Mouse (Mus musculus): Measurements from ENCODE around the gene Matn3. TPM values are rescaled to one million over a fixed set of nuclear protein-coding genes. Genes with fewer than 3 reads are reported as not detected.
A peak's percentile ranks its signal among the peaks of the same experiment; 100 is the strongest.

Gene Matn3
- 5.2 and 5.4 TPM in 2 replicates for polyA plus RNA-seq (2016; fragmentation: Nextera tagmentation; extraction: Ambion mirVana)

GRCm38 (mm10) chr12:8947714-8948464 lies at the start of gene Matn3:
Matn3 (plus strand) TSS chr12:8947929.
- Histone ChIP-seq H3K36me3 (no peaks in the 10 kb centered on the region), H3K9me3 (replicated peaks) (no peaks in the 10 kb centered on the region), H3K4me3 (peak within 1 kb of the TSS; percentile 74), H3K27me3 (ENCODE audit: low read depth, poor library complexity, severe bottlenecking) (peaks cover 15% of the 10 kb centered on the region), H3K27ac (peak within 1 kb of the TSS; percentile 86), H3K4me1 (peaks cover 24% of the 10 kb centered on the region)
- WGBS: under 1% methylated on average over 42 of the region's 42 CpGs
- DNase-seq (ENCODE audit: low spot score): peak; percentile 88

- no peaks in the 10 kb centered on the region for H3K27me3 ChIP-seq (ENCODE audit: low read depth, poor library complexity, severe bottlenecking)
- H3K27ac ChIP-seq: peak overlapping the region; percentile 69; the same call in 1 of the 2 replicates
- no peaks in the 10 kb centered on the region for H3K9me3 ChIP-seq (replicated peaks)
- H3K4me1 ChIP-seq: peaks cover 52% of the 10 kb centered on the region
- 82% methylated on average over 19 of the region's 19 CpGs for WGBS
- H3K36me3 ChIP-seq: no peaks in the 10 kb centered on the region
- DNase-seq (ENCODE audit: low spot score): no peak
- H3K4me3 ChIP-seq: no peak overlapping the region
Measured at GRCm38 (mm10) chr12:8898879-8899785, 48.6 kb upstream of the Matn3 start.

DNA sequence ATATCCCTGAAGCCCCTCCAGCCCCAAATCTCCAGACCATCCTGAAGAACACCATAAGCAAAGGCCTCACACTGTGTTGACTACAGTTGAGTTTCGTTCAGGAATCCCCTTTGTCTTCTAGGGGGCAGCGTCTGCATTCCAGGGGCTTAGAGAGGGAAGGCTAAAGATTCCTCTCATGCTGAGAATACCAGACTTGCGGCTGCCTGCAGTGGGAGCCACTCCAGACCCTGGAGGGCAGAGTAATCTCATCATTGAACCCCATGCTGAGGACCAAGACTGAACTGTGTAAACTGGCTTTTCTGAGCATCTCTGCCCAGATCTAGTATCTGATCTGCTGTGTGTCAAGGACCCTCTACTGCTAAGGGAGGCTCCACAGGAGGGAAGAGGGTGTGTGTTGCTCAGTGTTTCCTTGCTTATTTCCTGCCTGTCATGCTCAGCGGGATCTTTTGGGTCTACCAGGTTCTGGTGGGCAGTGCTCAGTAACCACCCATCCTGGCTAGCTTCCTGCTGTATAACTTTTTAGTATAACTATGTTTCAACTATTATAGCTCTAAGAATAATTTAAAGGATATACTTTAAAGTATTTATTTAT lies 47.5 kb upstream of the Matn3 start:
- 35% methylated on average over 4 of the region's 4 CpGs for WGBS
- H3K27ac ChIP-seq: peak overlapping the region; percentile 69; the same call in 1 of the 2 replicates
- H3K36me3 ChIP-seq: no peaks in the 10 kb centered on the region
- no peaks in the 10 kb centered on the region for H3K27me3 ChIP-seq (ENCODE audit: low read depth, poor library complexity, severe bottlenecking)
- no peak for DNase-seq (ENCODE audit: low spot score)
- H3K9me3 ChIP-seq (replicated peaks): no peaks in the 10 kb centered on the region
- peaks cover 51% of the 10 kb centered on the region for H3K4me1 ChIP-seq
- H3K4me3 ChIP-seq: no peak overlapping the region

DNA sequence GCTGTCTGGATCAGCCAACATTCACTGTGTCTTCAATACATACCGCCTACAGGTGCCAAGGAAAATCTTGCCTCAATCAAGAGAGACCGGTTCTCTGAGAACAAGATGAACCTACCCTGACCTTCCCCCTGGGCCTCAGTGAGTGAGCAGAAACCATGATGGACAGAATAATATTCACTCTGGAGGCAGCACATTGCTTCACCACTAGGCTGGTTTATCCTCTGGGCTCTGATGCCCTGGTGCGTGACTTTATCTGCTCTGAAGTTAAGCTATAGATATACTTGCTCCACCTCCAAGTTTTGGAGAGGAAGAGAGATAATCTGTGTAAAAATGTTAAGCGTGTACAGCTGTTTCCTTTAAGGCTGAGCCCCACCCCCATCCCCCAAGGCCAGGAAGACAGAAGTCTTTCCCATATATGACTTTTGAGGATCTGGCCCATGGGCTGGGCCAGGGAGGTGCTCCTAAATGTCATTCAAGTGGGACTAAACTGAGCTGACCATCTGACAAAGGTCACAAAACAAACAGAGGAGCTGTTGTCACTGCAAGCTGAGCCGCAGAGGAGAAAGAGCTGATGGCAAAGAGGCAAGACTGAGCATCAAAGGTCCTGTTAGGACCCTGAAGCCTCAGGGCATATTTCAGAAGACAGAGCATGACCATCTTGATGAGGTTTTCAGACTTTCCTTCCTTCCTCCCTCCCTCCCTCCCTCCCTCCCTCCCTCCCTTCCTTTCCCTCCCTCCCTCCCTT lies 46.6 kb upstream of the Matn3 start:
- peak overlapping the region; percentile 82 for H3K27ac ChIP-seq
- DNase-seq (ENCODE audit: low spot score): no peak

GRCm38 (mm10) chr12:8901934-8902333 lies 45.8 kb upstream of the Matn3 start:
- WGBS: 6% methylated on average over 2 of the region's 2 CpGs
- H3K36me3 ChIP-seq: no peaks in the 10 kb centered on the region
- H3K4me1 ChIP-seq: peaks cover 46% of the 10 kb centered on the region
- DNase-seq (ENCODE audit: low spot score): no peak
- H3K4me3 ChIP-seq: no peak overlapping the region
- peak overlapping the region; percentile 82 for H3K27ac ChIP-seq
- no peaks in the 10 kb centered on the region for H3K27me3 ChIP-seq (ENCODE audit: low read depth, poor library complexity, severe bottlenecking)
- no peaks in the 10 kb centered on the region for H3K9me3 ChIP-seq (replicated peaks)

More for the DNA sequence above, 46.6 kb upstream of the Matn3 start:
- no peaks in the 10 kb centered on the region for H3K27me3 ChIP-seq (ENCODE audit: low read depth, poor library complexity, severe bottlenecking)
- H3K4me3 ChIP-seq: no peak overlapping the region
- WGBS: 31% methylated on average over 5 of the region's 5 CpGs
- H3K36me3 ChIP-seq: no peaks in the 10 kb centered on the region
- no peaks in the 10 kb centered on the region for H3K9me3 ChIP-seq (replicated peaks)
- H3K4me1 ChIP-seq: peaks cover 51% of the 10 kb centered on the region

DNA sequence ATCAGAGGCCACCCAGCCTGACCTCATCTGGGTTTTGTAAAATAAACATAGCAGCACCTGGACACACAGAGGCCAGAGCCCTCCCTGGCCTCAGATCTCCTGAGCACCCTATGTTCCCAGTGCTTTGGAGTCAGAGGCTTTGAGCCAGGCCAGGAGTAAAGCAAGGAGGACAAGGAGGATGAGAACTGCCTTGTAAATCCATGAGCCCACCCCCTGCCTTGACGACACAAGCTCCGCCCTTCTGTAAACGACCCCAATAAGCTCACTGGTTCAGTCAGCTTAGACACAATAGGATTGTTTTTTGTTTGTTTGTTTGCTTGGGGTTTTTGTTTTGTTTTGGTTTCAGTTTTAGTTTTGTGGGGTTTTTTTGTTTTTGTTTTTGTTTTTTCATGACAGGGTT lies 45.2 kb upstream of the Matn3 start:
- DNase-seq (ENCODE audit: low spot score): no peak
- no peaks in the 10 kb centered on the region for H3K27me3 ChIP-seq (ENCODE audit: low read depth, poor library complexity, severe bottlenecking)
- H3K36me3 ChIP-seq: no peaks in the 10 kb centered on the region
- peak overlapping the region; percentile 7; the same call in 1 of the 2 replicates for H3K4me3 ChIP-seq
- peaks cover 41% of the 10 kb centered on the region for H3K4me1 ChIP-seq
- peak overlapping the region; percentile 82 for H3K27ac ChIP-seq
- no peaks in the 10 kb centered on the region for H3K9me3 ChIP-seq (replicated peaks)
- 24% methylated on average over 3 of the region's 3 CpGs for WGBS

- 22% methylated on average over 16 of the region's 16 CpGs for WGBS
- Histone ChIP-seq H3K36me3 (no peaks in the 10 kb centered on the region), H3K4me3 (0 out of 2 replicates have a peak overlapping the region, but pooled peaks have one; percentile 15), H3K9me3 (replicated peaks) (no peaks in the 10 kb centered on the region), H3K27me3 (ENCODE audit: low read depth, poor library complexity, severe bottlenecking) (no peaks in the 10 kb centered on the region), H3K27ac (peak overlapping the region; percentile 88), H3K4me1 (peaks cover 44% of the 10 kb centered on the region)
- DNase-seq (ENCODE audit: low spot score): peak; percentile 73
Measured at GRCm38 (mm10) chr12:8912860-8913685, 34.7 kb upstream of the Matn3 start.

DNA sequence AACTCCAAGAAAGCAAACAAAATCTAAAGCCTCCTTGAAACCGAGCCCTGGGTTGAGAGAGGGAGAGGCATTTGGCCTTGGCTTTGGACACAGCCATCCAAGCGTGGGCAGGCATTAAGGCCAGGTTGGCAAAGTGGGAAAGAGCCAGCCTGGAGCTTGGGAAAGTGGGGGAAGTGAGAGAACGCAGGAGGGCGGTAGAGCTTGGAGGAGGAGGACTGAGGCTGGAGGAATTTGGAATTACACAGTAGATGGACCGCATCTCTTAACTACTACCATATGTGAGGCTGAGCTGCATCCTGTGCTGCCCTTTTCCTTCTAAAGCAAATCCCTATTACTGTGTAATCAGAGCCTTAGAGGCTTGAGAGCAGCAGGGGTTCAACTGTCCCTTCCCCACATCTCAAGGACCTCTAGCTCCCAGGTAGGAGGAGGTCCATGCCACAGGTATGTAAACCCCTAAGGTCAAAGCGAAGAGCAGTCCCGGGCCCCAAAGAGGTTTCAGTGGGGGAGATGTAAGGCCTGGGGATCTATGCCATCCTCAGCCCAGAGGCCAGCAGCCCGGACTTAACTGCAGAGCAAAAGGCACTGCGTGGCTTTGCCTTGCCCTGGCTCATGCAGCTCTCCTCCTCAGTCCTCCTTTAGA lies 33.9 kb upstream of the Matn3 start:
- DNase-seq (ENCODE audit: low spot score): peak; percentile 73
- H3K4me1 ChIP-seq: peaks cover 44% of the 10 kb centered on the region
- peak overlapping the region; percentile 14 for H3K4me3 ChIP-seq
- H3K9me3 ChIP-seq (replicated peaks): no peaks in the 10 kb centered on the region
- WGBS: 24% methylated on average over 9 of the region's 9 CpGs
- H3K27me3 ChIP-seq (ENCODE audit: low read depth, poor library complexity, severe bottlenecking): no peaks in the 10 kb centered on the region
- peak overlapping the region; percentile 88 for H3K27ac ChIP-seq
- H3K36me3 ChIP-seq: no peaks in the 10 kb centered on the region

GRCm38 (mm10) chr12:8916378-8916777 lies 31.4 kb upstream of the Matn3 start:
- H3K27me3 ChIP-seq (ENCODE audit: low read depth, poor library complexity, severe bottlenecking): no peaks in the 10 kb centered on the region
- WGBS: 53% methylated on average over 5 of the region's 5 CpGs
- peak overlapping the region; percentile 84 for H3K27ac ChIP-seq
- H3K4me3 ChIP-seq: no peak overlapping the region
- H3K4me1 ChIP-seq: peaks cover 51% of the 10 kb centered on the region
- H3K36me3 ChIP-seq: no peaks in the 10 kb centered on the region
- no peak for DNase-seq (ENCODE audit: low spot score)
- H3K9me3 ChIP-seq (replicated peaks): no peaks in the 10 kb centered on the region

- no peak overlapping the region for H3K4me3 ChIP-seq
- no peak for DNase-seq (ENCODE audit: low spot score)
- peaks cover 37% of the 10 kb centered on the region for H3K4me1 ChIP-seq
- H3K9me3 ChIP-seq (replicated peaks): no peaks in the 10 kb centered on the region
- H3K27ac ChIP-seq: peak overlapping the region; percentile 36; the same call in 1 of the 2 replicates
- peaks cover 5% of the 10 kb centered on the region for H3K36me3 ChIP-seq
- H3K27me3 ChIP-seq (ENCODE audit: low read depth, poor library complexity, severe bottlenecking): no peaks in the 10 kb centered on the region
- WGBS: 92% methylated on average over 3 of the region's 3 CpGs
Measured at GRCm38 (mm10) chr12:8919231-8919630, 28.5 kb upstream of the Matn3 start.

- H3K27me3 ChIP-seq (ENCODE audit: low read depth, poor library complexity, severe bottlenecking): no peaks in the 10 kb centered on the region
- H3K36me3 ChIP-seq: peaks cover 22% of the 10 kb centered on the region
- peaks cover 40% of the 10 kb centered on the region for H3K4me1 ChIP-seq
- peak overlapping the region; percentile 98 for H3K27ac ChIP-seq
- H3K4me3 ChIP-seq: peak overlapping the region; percentile 75
- DNase-seq (ENCODE audit: low spot score): no peak
- H3K9me3 ChIP-seq (replicated peaks): no peaks in the 10 kb centered on the region
- 48% methylated on average over 1 of the region's 1 CpGs for whole genome bisulfite sequencing
Measured at GRCm38 (mm10) chr12:8920996-8921393, 26.7 kb upstream of the Matn3 start.
